Mouse (Mus musculus) stomach, embryonic 16.5 days (tissue): ENCODE data around the gene Prtg. TPM values are rescaled to one million over a fixed set of nuclear protein-coding genes. Genes with fewer than 3 reads are reported as not detected.

Experiments used
- ATAC-seq: fragments of 200-750 bp; cut with Nextera tagmentation; 2 replicates; pipeline ENCODE4 v1.8.0; 2017; ENCODE audit warnings: moderate number of reproducible peaks, moderate TSS enrichment; ENCODE audit not compliant: insufficient read depth, low FRiP score
- H3K27ac ChIP-seq: fragments of 300-500 bp; sonication (generic); 2 replicates; pipeline ENCODE4 v1.5.1; 2014; ENCODE audit warnings: low read length
- H3K27me3 ChIP-seq: fragments of 300-500 bp; sonication (generic); 2 replicates; pipeline ENCODE4 v1.6.1; 2014; ENCODE audit warnings: low read length, control low read depth, mixed read lengths; ENCODE audit not compliant: control insufficient read depth, insufficient read depth
- H3K36me3 ChIP-seq: fragments of 300-500 bp; sonication (generic); 2 replicates; pipeline ENCODE4 v1.6.1; 2014; ENCODE audit warnings: low read length; ENCODE audit not compliant: control insufficient read depth, insufficient read depth
- H3K4me1 ChIP-seq: fragments of 300-500 bp; sonication (generic); 2 replicates; pipeline ENCODE4 v1.6.1; 2014; ENCODE audit warnings: low read length, control low read depth, mixed read lengths; ENCODE audit not compliant: control insufficient read depth, insufficient read depth
- H3K4me2 ChIP-seq: fragments of 300-500 bp; sonication (generic); 2 replicates; pipeline ENCODE4 v1.6.1; 2014; ENCODE audit warnings: low read depth, low read length, mixed read lengths
- H3K4me3 ChIP-seq: fragments of 300-500 bp; sonication (generic); replicated peaks from 2 replicates; pipeline ENCODE4 v1.5.1; 2014; ENCODE audit warnings: mild to moderate bottlenecking, low read length
- H3K9ac ChIP-seq: fragments of 300-500 bp; sonication (generic); 2 replicates; pipeline ENCODE4 v1.6.1; 2014; ENCODE audit warnings: low read length
- H3K9me3 ChIP-seq: fragments of 300-500 bp; sonication (generic); replicated peaks from 2 replicates; pipeline ENCODE4 v1.6.1; 2016; ENCODE audit warnings: low read length, control low read depth; ENCODE audit not compliant: control insufficient read depth
- WGBS: fragments of 180-500 bp; shearing (Covaris S2); extraction: QIAGEN DNeasy Blood & Tissue Kit; methylation state at CpG from one replicate; pipeline ENCODE4 v1.1.7; 2014; 5-methylcytosine and 5-hydroxymethylcytosine counted together
- polyA plus RNA-seq: library from polyadenylated mRNA; unstranded; fragments of >200 nt; fragmentation: Nextera tagmentation; extraction: Ambion mirVana; gene quantifications from 2 replicates; pipeline ENCODE4 v1.2.1, GENCODE M21; 2015

Gene Prtg
- polyA plus RNA-seq, 1 experiment from 2014 or later = 0.25 TPM

DNA sequence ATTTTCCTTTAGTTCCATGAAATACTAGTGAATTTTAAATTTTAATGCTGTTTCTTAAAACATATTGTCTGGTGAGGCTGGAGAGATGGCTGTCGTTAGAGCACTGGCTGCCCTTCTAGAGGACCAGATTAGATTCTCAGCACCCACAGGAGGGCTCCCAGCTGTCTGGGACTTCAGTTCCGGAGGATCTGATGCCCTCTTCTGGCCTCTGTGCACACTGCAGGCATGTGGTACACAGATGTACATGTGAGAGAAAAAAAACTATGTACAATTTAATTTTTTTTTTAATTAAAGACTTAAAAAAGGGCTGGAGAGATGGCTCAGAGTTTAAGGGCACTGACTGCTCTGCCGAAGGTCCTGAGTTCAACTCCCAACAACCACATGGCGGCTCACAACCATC, 128.6 kb downstream of the Prtg start:
- Histone ChIP-seq H3K27me3 (no peaks in the 10 kb centered on the region), H3K9ac (no peak overlapping the region), H3K4me1 (no peaks in the 10 kb centered on the region), H3K9me3 (no peaks in the 10 kb centered on the region; the same call in 1 of the 2 replicates), H3K4me3 (no peak overlapping the region), H3K27ac (no peak overlapping the region), H3K4me2 (no peak overlapping the region), H3K36me3 (no peaks in the 10 kb centered on the region)
- 88% methylated on average over 4 of the region's 4 CpGs for WGBS
- no peak for ATAC-seq

DNA sequence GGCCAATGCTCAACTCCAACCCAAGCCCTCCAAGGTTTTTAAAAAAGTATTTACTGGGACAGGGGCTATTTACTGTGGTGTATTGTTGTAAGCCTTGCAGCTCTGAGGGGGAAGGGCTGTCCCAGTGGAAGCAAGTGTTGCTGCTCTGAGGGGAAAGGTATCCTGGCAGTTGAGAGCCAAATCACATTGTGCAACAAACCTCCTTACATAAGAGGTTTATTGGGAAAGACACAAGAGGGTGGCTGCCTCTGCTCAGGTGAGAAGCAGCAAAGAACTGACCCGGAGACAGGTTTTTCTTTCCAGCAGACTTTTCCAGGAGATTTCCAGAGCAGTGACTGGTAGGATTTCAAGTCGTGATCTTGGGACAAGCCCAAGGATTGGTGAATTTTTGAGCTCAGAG, 129.6 kb downstream of the Prtg start:
- 74% methylated on average over 2 of the region's 2 CpGs for WGBS

GRCm38 (mm10) chr9:72943424-72943823, 136.8 kb downstream of the Prtg start:
- no peaks in the 10 kb centered on the region; the same call in 1 of the 2 replicates for H3K4me1 ChIP-seq
- no peak overlapping the region for H3K9ac ChIP-seq
- no peaks in the 10 kb centered on the region for H3K9me3 ChIP-seq
- peaks cover 11% of the 10 kb centered on the region; the same call in 1 of the 2 replicates for H3K36me3 ChIP-seq
- H3K4me2 ChIP-seq = no peak overlapping the region
- 55% methylated on average over 3 of the region's 3 CpGs for WGBS
- no peak overlapping the region for H3K4me3 ChIP-seq
- no peak for ATAC-seq
- no peaks in the 10 kb centered on the region for H3K27me3 ChIP-seq
- no peak overlapping the region for H3K27ac ChIP-seq

More for the DNA sequence above, 129.6 kb downstream of the Prtg start:
- no peaks in the 10 kb centered on the region for H3K36me3 ChIP-seq
- H3K27ac ChIP-seq = no peak overlapping the region
- ATAC-seq = no peak
- H3K9ac ChIP-seq = no peak overlapping the region
- H3K4me2 ChIP-seq = no peak overlapping the region
- H3K4me1 ChIP-seq = no peaks in the 10 kb centered on the region
- H3K4me3 ChIP-seq = no peak overlapping the region
- H3K9me3 ChIP-seq = no peaks in the 10 kb centered on the region; the same call in 1 of the 2 replicates
- H3K27me3 ChIP-seq = no peaks in the 10 kb centered on the region

DNA sequence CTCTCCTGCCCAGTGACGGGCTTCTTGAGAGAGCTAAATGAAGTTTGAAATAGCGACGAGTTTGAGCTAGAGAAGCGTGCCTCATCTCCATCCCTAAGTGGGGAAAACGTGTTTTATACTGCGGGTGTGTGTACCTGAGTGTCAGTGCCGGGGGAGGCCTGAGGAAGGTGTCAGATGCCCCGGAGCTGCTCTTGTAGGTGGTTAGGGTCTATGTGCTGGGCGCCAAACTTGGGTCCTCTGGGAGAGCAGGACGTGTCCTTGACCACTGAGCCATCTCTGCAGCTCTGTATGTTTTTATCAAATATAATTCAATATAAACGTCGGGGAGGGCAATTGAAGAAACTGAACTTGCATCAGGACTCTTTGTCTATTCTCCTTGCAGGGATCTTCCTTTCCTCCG, 137.6 kb downstream of the Prtg start:
- no peak overlapping the region for H3K9ac ChIP-seq
- ATAC-seq = no peak
- H3K4me1 ChIP-seq = no peaks in the 10 kb centered on the region; the same call in 1 of the 2 replicates
- no peaks in the 10 kb centered on the region for H3K27me3 ChIP-seq
- H3K27ac ChIP-seq = no peak overlapping the region
- no peaks in the 10 kb centered on the region for H3K9me3 ChIP-seq
- WGBS = 88% methylated on average over 13 of the region's 13 CpGs
- H3K4me3 ChIP-seq = no peak overlapping the region
- H3K4me2 ChIP-seq = no peak overlapping the region
- H3K36me3 ChIP-seq = peaks cover 11% of the 10 kb centered on the region; the same call in 1 of the 2 replicates

GRCm38 (mm10) chr9:72947010-72947409, 140.3 kb downstream of the Prtg start:
- Histone ChIP-seq H3K4me1 (no peaks in the 10 kb centered on the region; the same call in 1 of the 2 replicates), H3K4me2 (no peak overlapping the region), H3K9me3 (no peaks in the 10 kb centered on the region), H3K9ac (no peak overlapping the region), H3K27ac (no peak overlapping the region), H3K27me3 (no peaks in the 10 kb centered on the region), H3K4me3 (no peak overlapping the region), H3K36me3 (peaks cover 11% of the 10 kb centered on the region; the same call in 1 of the 2 replicates)
- no peak for ATAC-seq
- whole genome bisulfite sequencing = 88% methylated on average over 1 of the region's 1 CpGs

GRCm38 (mm10) chr9:72949572-72949971, 142.9 kb downstream of the Prtg start:
- Histone ChIP-seq H3K9me3 (no peaks in the 10 kb centered on the region), H3K27ac (no peak overlapping the region), H3K4me1 (no peaks in the 10 kb centered on the region; the same call in 1 of the 2 replicates), H3K9ac (no peak overlapping the region), H3K4me3 (no peak overlapping the region), H3K4me2 (no peak overlapping the region), H3K27me3 (no peaks in the 10 kb centered on the region), H3K36me3 (peaks cover 8% of the 10 kb centered on the region; the same call in 1 of the 2 replicates)
- 48% methylated on average over 7 of the region's 7 CpGs for WGBS
- no peak for ATAC-seq

- Histone ChIP-seq H3K27ac (no peak overlapping the region), H3K9me3 (no peaks in the 10 kb centered on the region), H3K9ac (no peak overlapping the region), H3K4me3 (no peak overlapping the region), H3K36me3 (no peaks in the 10 kb centered on the region), H3K4me1 (peaks cover 3% of the 10 kb centered on the region; the same call in 1 of the 2 replicates), H3K27me3 (no peaks in the 10 kb centered on the region), H3K4me2 (no peak overlapping the region)
- ATAC-seq = no peak
- 53% methylated on average over 2 of the region's 2 CpGs for WGBS
These were observed 148.1 kb downstream of the Prtg start for GRCm38 (mm10) chr9:72954746-72955145.

DNA sequence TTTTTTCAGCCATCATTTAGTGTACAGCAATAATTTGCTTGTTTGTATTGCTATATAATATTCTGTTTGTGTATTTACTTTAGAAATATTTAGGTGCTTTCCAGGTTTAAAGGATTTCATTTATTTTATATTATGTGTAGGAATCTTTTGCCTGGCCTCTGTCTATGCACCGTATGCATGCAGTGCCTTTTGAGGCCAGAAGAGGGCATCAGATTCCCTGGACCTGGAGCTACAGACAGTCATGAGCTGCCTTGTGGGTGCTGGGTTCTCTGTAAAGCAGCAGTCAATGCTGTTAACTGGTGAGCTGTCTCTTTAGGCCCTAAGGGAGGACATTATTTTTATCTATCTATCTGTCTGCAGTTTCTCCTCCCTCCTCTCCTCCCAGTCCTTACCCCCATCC, 148.9 kb downstream of the Prtg start:
- 22% methylated on average over 1 of the region's 1 CpGs for WGBS
- ATAC-seq = no peak
- H3K27ac ChIP-seq = no peak overlapping the region
- H3K4me1 ChIP-seq = peaks cover 3% of the 10 kb centered on the region; the same call in 1 of the 2 replicates
- no peak overlapping the region for H3K4me3 ChIP-seq
- H3K9me3 ChIP-seq = no peaks in the 10 kb centered on the region
- no peak overlapping the region for H3K9ac ChIP-seq
- no peaks in the 10 kb centered on the region for H3K27me3 ChIP-seq
- H3K36me3 ChIP-seq = no peaks in the 10 kb centered on the region
- H3K4me2 ChIP-seq = no peak overlapping the region

DNA sequence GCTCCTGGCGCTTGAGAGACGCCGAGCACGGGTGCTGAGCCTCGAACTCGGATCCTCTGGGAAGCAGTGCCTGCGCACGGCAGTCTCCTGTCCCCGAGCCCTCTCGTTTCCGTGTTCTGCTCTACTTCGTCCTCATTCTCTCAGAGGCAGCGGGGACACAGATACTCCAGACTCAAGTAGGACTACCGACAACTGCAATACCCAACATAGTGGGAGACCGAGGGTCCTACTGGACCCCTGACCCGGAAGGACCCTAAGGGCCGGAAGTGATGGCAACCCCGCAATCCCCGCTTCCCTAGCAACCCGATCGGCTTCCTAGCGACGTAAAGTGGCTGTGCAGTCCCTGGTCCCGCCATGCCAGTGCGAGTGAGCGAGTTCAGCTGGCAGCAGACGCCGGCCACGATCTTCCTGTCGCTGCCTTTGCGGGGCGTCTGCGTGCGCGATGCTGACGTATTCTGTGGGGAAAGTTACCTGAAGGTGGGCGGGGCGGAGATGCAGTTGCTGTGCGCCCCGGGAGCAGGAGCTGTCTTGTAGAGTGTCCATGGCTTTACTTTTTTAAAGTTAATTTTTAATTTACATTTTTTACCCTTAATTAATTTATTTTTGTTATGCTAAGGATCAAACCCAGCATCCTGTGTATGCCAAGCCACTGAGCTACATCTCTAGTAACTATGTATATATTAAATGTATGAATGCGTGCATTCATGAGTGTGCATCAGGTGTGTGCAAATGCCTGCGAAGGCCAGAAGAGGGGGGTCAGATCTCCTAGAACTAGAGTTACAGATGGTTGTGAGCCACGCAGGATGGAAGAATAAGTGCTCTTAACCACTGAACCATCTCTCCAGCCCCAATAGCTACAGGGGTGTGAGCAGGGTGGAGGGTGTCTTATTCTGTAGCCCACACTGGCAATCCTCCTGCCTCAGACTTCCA, 152.1 kb downstream of the Prtg start, which contains the start of the genes Dyx1c1 and Gm44503:
Gene Dyx1c1 (plus strand): TSS at position 265 of the 930 bp plus-strand sequence.
Gene Gm44503 (plus strand): TSS at position 332 of the 930 bp plus-strand sequence.
- Histone ChIP-seq H3K9me3 (no peaks in the 10 kb centered on the region), H3K36me3 (no peaks in the 10 kb centered on the region), H3K4me1 (peaks cover 3% of the 10 kb centered on the region; the same call in 1 of the 2 replicates), H3K27ac (peak within 1 kb of the TSS; percentile 24; the same call in 1 of the 2 replicates), H3K9ac (peak within 1 kb of the TSS; percentile 74), H3K4me3 (peak within 1 kb of the TSS; percentile 76), H3K4me2 (peak within 1 kb of the TSS; percentile 68), H3K27me3 (no peaks in the 10 kb centered on the region)
- peak; percentile 90 for ATAC-seq
- 2% methylated on average over 43 of the region's 43 CpGs for WGBS
